Mouse (Mus musculus) spleen, postnatal 10 days (tissue): ENCODE results near the gene Ap1g1.
A peak's percentile ranks its signal among the peaks of the same experiment; 100 is the strongest.
"Not testable (repeated sequence)": the region's sequence is repeated elsewhere in the genome, so short reads cannot be mapped to it uniquely, and the experiment has no call there.

ENCODE experiments used
- DNase-seq, 2 experiments: peaks; one replicate each; pipeline ENCODE4 v3.0.0; 2021 to 2022; ENCODE audit warnings: low spot score in 2 of 2

Ap1g1 gene

GRCm38 (mm10) chr8:109866690-109867089, 88.3 kb downstream of the Ap1g1 start:
- no peak for DNase-seq

GRCm38 (mm10) chr8:109868003-109868679, 89.8 kb downstream of the Ap1g1 start, which contains the start of gene Phlpp2:
Phlpp2 (plus strand) TSS chr8:109868542.
- peak; percentile 99 for DNase-seq

DNA sequence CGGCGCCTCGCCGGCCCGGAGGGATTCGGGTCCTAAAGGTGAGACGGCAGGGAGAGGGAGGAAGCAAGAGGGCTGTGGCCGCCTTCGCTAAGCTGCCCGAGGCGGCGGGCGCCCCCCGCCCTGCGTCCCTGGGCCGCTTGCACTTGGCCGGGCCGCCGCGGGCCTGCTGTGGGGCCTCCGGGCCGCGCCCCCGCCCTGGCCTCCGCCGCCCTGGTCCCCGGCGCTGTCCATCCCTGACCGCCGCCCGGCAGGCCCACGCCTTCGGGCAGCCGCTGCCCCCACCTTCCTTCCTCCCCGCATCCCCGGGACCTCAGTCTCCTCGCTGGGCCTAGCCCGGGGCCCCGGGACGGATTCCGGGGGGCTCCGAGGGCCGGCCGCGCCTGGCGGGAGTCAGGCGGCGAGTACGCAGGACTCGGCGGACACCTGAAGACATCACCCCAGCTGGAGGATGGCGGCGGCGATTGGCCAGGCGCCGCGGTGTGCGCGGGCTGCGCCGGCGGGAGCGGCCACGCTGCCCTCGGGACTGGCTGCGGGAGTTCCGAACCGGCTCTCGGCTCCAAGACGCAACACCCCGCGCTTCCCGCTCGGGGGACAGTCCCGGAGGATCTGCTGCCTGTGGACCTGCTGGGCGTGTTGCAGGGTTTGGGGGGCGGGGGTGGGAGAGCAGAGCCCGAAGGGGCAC, 90.5 kb downstream of the Ap1g1 start:
- peak in 1 of 2 experiments; percentile 66 for DNase-seq

DNA sequence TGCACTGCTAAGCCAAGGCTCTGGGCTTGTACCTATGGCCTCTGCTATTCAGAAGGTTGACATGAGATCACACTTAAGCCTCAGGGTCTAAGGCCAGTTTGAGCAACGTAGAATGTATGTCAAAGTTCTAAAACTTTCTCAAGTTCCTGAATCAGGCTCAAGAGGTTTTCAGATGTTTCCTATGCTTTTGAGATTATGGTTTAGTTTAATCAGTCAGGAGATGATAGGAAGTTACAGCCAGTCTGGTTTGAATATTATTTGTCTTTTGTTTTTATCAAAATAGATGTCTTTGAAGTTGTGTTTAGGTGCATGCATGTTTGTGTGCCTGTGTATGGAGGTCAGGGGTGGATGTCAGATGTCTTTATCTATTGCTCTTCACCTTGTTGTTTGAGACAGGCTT, 92.7 kb downstream of the Ap1g1 start:
- no peak for DNase-seq

- not testable (repeated sequence) for DNase-seq
Observed at GRCm38 (mm10) chr8:109873800-109874199, 95.4 kb downstream of the Ap1g1 start.

DNA sequence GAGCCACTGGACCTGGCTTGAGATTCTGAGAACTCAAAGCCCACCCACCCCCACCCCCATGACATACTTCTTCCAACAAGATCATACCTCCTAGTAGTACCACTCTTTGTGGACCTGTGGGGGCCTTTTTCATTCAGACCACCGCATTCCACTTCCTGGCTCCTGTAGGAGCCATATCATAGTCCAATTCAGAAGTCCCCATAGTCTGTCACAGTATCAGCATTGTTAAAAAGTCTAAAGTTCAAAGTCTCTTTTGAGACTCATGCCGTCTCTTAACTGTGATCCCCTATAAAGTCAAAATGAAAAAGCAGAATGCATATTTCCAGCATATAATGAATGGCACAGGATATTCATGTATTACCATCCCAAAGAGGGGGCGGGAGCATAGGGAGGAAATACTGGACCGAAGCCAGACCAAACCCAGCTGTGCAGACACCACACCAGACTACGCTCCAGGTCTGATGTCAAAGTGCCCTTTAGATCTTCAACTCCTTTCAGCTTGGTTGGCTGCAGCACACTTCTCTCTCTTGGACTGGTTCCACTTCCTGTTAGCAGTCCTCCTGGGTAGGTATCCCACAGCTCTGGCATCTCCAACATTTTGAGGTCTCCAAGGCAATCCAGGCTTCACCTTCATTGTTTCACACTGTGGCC, 101.8 kb downstream of the Ap1g1 start:
- DNase-seq = no peak

- no peak for DNase-seq
Observed at GRCm38 (mm10) chr8:109885294-109885693, 106.9 kb downstream of the Ap1g1 start.

GRCm38 (mm10) chr8:109889211-109889610, 110.9 kb downstream of the Ap1g1 start:
- DNase-seq = no peak

DNA sequence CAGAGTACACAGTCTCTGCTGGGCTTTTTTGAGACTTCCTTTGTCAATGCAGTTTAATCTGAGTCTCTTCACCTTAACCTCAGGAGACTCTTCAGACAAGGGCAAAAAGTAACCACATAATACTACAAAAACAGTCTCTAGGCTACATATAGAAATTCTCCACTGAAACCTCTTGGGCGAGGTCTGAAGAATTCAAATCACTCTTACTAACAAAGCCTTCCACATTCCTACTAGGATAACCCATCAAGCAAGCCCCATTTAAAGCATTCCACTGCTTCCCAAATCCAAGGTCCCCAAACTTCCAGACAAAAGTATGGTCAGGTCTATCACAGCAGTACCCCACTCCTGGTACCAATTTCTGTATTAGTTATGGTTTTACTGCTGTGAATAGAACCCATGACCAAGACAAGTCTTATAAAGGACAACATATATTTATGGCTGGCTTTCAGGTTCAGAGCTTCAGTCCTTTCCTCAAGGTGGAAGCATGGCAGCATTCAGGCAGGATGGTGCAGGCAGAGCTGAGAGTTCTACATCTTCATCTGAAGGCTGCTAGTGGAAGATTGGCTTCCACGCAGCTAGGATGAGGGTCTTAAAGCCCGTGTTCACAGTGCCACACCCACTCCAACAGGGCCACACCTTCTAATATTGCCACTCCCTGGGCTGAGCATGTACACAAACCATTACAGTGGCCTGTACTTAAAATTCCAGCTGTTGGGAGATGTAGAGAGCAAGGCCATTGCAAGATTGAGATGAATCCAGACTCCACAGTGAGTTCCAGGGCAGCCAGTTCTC, 112.6 kb downstream of the Ap1g1 start:
- DNase-seq = no peak

DNA sequence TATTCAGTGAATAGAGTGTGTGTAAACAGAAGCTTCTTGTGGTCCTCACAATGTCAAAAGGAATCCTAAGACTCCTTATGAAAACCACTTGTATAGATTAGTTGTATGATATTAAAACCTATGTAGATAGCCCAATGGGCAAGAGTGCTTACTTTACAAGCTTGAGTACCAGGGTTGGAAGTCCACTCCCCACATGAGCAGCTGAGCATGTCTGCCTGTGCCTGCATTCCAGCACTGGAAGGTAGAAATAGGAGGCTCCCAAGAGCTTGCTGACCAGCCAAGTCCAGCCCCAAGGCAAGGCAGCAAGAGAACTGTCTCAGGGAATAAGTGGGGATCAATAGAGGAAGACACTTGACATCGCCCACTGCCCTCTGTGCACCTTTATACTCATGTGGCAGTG, 116.3 kb downstream of the Ap1g1 start:
- no peak for DNase-seq

GRCm38 (mm10) chr8:109895355-109895754, 117.0 kb downstream of the Ap1g1 start:
- DNase-seq = no peak

DNA sequence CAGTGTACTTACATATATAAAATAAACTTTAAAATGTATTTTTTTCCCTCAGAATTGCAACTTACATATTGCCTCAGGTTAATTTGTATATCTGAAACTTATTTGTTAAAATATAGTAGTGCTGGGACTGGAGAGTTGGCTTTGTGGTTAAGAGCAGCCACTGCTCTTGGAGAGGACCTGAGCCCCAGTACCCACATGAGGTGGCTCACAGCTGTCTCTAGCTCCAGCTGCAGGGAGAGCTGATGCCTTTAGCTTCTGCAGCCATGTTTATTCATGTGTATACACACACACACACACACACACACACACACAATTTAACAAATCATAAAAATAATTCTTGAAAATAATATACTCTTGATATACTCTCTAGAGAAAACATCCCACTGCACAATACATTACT, 124.0 kb downstream of the Ap1g1 start:
- no peak for DNase-seq

GRCm38 (mm10) chr8:109903909-109904469, 125.6 kb downstream of the Ap1g1 start:
- no peak for DNase-seq

GRCm38 (mm10) chr8:109904928-109905668, 126.7 kb downstream of the Ap1g1 start:
- DNase-seq = no peak

DNA sequence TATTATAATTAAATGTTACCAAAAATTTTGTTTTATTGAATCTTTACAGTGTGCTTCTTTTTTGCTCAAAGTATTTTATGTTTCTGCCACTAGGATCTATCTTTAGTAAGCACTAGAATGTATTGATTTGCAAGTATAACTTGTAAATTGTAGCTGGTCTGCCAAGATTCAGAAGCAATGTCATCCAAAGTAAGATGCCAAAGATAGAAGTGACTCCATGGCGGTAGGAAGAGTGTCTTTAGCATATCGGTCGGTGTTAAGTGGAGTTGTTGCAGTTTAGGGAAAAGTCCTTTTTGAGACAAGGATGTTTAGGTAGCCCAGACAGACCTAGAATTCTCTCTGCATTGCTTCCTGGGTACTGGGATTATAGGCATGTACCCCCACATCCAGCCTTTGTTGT, 128.6 kb downstream of the Ap1g1 start:
- DNase-seq = no peak

GRCm38 (mm10) chr8:109907376-109907775, 129.0 kb downstream of the Ap1g1 start:
- DNase-seq = no peak
